Mouse (Mus musculus): ENCODE results near the gene Galns.
A peak's percentile ranks its signal among the peaks of the same experiment; 100 is the strongest.
"Not testable (repeated sequence)": the region's sequence is repeated elsewhere in the genome, so short reads cannot be mapped to it uniquely, and the experiment has no call there.

The Galns gene

GRCm38 (mm10) chr8:122586749-122587148, 24.5 kb downstream of the Galns start:
- no peak for DNase-seq

GRCm38 (mm10) chr8:122586171-122586570, 25.1 kb downstream of the Galns start:
- DNase-seq = no peak

DNA sequence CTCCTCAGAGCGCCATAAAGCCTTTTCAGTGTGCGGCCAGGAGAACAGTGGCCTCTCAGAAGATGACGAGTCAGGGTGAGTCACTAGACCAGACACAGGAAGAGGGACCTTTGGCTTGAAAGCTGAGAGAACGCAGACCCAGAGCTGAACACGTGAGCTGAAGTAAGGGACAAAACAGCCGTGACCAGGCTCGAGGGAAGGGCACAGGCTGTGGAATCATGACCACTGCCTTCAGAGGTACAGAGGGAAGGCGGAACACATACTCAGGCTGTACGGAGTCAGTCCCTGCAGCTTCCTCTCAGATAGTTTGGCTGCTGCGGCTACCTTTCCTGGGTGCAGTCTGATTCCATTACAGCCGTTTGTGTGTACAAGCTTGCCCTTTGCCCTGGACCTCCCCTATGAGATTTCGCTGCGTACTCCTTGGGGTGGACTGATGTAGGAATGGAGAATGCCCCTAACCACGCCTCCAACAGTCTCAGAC, 25.8 kb downstream of the Galns start:
- DNase-seq = no peak

- no peak for DNase-seq
Measured at GRCm38 (mm10) chr8:122584981-122585380, 26.3 kb downstream of the Galns start.

GRCm38 (mm10) chr8:122580926-122581325, 30.3 kb downstream of the Galns start:
- DNase-seq = peak; percentile 20

GRCm38 (mm10) chr8:122579196-122579595, 32.1 kb downstream of the Galns start:
- DNase-seq = peak; percentile 41

DNA sequence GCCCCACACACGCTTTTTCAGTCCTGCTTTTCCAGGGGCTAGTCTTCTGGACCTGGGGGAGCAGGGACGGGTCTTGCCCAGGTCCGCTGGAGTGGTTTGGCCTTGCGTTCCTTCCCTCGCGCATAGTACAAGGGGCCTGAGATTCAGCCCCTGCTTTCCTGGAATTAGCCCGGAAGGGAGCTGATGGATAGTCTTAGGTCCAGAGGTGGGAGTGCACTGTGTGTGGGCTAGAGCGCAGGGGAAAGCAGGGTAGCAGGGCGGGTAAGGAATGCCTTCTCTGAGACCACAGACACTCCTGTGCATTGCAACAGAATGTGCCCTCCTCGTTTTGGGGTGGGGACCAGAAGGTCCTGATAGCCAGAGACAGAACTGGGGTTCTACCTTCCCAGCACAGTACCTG, 34.1 kb downstream of the Galns start:
- peak; percentile 35 for DNase-seq

DNA sequence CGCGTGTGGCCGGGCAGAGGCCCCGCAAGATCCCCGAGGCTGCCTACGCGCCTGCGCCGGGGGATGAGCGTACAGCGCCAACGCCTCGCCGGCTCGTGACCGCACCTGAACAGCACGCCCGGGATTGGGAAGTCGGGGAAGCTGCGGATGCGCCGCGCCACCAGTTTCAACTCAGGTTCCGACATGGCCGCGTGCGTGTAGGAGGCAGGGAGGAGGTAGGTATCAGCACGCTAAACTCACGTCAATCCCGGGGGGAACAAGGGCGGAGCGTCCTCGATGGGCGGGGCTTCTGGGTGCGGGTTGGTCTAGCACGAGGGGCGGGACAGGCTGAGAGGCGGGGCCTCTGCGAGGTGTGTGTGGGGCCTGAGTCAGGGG, 34.6 kb downstream of the Galns start, which contains the start of gene Aprt:
Gene Aprt (minus strand): TSS at position 262 of the 375 bp plus-strand sequence.
- peak; percentile 96 for DNase-seq

DNA sequence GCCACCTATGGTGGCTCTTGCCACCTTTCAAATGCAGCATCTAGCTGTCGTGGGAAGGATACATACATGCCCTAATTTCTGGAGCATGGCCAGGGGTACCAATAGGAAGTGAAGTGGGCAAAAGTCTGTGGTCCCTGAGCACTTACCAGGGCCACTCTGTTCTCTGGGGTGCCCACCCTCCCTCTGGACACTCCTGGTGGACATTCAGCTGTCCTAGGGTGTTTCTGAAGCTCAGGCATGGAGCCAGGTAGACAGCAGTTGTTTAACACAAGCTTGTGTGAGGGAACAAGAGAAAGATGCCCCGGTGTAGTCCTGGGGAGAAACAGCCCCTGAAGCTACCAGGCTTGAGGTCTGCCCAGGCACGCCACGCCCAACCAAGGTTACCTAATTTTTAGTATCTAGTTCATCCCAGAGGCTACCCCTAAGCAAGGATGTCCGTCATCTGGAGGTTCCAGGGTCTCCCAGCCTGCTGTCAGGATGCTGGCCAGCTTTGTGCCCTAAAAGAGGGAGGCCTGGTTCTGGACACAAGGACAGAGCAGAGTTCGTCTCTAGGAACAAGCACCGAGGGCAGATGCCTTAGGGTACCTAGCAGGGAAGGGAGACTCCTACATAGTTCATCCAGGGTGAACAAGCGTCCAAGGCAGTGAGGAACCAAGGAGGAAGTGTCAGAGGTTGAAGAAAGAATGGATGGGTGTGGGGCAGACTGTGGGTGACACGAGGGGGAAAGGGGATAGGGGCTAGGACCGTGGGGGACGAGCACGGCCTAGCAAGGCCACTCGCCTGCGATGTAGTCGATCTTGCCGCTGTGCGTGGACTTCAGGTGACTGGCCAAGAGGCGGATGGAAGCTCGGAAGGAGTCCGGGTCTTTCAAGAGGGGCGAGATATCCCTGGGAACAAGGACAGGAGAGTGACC, 35.3 kb downstream of the Galns start:
- DNase-seq = peak; percentile 32

GRCm38 (mm10) chr8:122575286-122575685, 36.0 kb downstream of the Galns start:
- DNase-seq = no peak

- DNase-seq = no peak
Measured at GRCm38 (mm10) chr8:122574667-122575251, 36.5 kb downstream of the Galns start.

DNA sequence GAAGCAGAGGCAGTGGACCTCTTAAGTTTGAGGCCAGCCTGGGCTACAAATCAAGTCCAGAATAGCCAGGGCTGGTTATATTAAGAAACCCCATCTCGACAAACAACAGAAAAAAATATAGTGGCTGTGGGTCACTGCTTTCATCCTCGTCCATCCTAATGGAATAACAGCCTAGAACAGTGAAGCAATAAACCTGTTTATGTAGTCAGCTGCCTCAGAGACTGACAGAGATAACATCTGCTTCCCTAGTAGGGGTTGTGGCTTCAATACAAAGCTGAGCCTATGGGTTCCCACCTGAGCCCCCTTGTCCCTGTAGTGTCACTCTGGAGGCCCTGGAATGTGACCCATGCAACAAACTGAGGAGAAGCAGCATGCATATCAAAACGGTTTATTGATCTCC, 37.0 kb downstream of the Galns start:
- no peak for DNase-seq

DNA sequence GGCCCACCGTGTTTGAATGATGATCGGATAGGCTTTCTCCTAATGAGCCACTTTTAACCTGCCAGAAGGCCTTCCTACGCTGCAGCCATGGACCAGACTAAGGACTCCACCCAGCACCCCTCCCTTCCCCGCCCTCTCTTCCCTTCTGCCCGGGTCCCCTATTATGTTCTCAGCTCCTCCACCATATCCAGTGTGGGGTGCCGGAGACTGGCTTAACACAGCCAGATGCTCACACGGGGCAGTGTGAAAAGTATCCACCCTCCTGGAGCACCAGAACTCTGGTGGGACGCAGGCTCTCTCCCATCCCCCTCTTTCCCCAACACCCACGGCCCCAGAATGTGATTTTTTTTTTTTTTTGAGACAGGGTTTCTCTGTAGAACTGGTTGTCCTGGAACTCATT, 37.7 kb downstream of the Galns start:
- no peak for DNase-seq

DNA sequence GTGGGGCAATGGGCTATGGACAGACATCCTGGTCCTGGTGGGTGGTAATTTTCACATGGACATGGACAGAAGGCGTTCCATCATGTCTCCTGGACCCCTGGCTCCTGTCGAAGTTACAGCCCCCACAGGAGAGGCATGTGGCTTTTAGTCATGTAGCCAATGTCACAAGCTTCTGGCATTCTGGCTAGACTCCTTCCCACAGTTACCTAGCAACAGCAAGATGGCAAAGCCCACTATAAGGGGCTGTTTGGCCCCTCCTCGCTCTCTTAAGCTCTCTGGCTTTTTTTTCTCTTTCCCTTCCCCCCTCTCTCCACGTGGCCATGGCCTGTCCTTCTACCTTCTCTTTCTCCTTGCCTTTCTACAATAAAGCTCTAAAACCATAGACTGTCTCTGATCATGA, 38.1 kb downstream of the Galns start:
- DNase-seq = not testable (repeated sequence)

DNA sequence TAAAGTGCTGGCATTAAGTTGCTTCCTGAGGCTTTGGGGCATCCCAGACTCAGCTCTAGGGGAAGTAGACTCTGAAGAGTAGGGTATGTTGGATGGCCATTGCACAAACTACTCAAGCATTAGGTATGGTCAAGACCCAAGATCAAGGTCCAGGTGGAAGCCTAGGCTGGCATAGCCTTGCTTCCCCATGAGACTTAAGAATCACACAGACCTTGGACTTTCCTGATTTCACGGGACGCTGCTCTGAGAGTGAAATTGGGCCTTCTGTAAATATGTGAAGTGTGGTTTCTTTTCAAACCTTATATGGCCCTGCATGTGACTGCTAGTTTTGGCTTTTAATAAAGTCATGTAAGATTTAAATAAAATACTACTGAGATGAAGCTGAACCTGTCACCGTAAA, 38.5 kb downstream of the Galns start:
- no peak for DNase-seq

DNA sequence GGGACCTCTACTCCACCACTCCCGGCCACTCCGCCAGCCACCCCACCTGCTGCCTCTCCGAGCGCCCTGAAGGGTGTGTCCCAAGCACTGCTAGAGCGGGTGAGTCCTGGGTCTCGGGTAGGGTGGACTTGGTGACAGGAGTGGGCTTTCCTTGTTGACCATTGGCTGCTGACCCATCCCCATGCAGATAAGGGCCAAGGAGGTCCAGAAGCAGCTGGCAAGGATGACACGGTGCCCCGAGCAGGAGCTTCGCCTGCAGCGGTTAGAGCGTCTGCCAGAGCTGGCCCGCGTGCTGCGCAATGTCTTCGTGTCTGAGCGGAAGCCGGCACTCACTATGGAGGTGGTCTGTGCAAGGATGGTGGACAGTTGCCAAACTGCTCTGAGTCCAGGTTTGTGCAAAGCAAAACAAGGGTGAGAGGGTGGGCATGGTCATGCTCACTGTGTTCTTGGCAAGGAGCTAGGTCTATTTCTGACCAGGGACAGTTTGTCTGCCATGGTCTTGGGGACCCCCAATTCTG, 39.5 kb downstream of the Galns start:
- no peak for DNase-seq

DNA sequence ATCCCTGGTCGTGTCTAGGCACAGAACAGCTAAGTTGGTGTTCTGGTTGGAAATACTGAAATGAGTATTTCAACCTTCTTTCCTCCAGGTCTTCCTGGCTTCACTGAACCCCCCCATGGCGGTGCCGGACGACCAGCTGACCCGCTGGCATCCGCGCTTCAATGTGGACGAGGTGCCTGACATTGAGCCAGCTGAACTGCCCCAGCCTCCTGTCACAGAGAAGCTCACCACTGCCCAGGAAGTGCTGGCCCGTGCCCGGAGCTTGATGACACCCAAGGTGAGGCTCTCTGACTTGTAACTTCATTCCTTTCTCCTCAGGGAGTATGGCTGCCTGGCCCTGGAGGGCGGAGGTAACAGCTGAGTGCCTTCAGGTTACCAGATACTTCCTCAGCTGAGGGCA, 40.1 kb downstream of the Galns start:
- no peak for DNase-seq

GRCm38 (mm10) chr8:122569996-122570395, 41.3 kb downstream of the Galns start:
- DNase-seq = no peak

DNA sequence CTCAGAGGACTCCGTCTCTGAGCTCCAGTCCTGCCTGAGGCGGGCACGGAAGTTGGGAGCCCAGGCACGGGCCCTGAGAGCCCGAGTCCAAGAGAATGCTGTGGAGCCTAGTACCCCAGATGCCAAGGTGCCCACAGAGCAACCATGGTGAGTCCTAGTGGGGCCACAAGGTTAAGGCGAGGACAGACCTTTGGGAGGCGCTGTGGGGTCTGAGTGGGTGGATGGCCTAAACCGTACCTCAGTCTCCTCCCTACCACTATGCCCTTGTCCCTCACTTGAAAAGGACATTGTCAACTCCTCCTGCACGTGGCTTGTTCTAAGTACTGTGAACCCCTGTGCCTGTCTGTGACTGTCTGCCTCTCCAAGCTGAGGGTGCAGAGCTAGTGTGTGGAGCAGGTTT, 41.9 kb downstream of the Galns start:
- no peak for DNase-seq

- peak; percentile 50 for DNase-seq
Measured at GRCm38 (mm10) chr8:122568881-122569309, 42.4 kb downstream of the Galns start.

DNA sequence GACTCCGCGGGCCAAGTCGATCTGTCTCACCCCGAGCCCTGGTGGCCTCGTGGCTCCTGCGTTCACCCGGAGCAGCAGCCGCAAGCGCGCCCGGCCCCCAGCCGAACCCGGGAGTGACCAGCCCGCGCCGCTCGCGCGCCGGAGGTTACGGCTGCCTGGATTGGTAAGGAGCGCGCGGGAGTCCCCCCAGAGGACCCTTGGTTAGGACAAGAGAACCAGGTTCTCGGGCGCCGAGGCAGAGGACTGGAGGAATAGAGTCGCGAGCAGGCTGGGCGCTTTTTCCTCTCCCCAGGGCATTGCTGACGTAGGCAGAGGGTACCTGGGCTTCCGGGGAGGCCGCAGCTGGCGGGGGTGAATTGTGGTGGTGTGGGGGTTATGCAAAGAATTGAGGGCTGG, 43.2 kb downstream of the Galns start:
- no peak for DNase-seq

- peak; percentile 98 for DNase-seq
Measured at GRCm38 (mm10) chr8:122567361-122568108, 43.7 kb downstream of the Galns start, which contains the start of gene Cdt1. Cdt1 (plus strand) TSS chr8:122568015.

DNA sequence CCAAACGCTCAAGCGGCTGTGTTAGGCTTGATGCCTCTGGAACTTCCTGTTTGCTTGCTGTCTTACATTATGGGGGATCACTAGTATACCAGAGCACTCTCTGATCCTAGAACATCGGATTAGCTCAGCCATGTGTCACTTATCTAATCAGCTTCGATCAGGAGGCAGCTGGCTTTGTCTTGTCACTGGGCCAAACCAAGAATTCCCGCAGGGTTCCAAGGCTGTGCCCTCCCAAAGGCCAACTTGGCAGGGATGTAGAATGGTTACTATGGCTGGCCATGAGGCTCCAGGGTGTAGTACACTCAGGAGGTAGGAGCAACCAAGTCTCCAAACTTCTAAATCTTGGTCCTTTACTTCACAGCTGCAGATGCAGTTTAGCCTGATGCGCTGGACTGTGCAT, 44.5 kb downstream of the Galns start:
- DNase-seq = peak; percentile 43

All from embryo, embryonic 11 days (tissue).